Mouse (Mus musculus): ENCODE results near the gene Ptrh1. TPM values are rescaled to one million over a fixed set of nuclear protein-coding genes. Genes with fewer than 3 reads are reported as not detected.

The Ptrh1 gene
- polyA plus RNA-seq, 1 experiment from 2014 or later = 5.1 TPM

DNA sequence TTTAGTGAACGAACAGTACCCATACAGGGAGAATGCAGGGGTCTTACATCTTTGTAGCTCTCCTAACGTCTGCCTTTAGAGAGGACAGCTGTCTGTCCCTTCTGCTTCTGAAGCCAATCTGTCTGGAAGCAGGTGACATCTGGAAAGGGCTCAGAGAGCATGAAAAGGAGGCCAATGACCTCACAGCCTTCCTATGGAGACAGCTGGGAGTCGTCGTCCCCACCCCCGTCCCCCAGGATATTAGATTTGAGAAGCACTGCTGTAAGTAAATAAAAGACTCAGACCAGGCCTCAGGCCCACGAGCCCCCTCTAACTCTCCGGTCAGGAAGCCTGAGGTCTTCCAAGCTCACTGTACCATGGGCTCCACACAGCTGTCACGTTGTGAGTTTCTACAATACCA, 48.6 kb downstream of the Ptrh1 start:
- Histone ChIP-seq H3K4me1 (replicated peaks; ENCODE audit: control insufficient read depth, insufficient read depth, low read length) (no peaks in the 10 kb centered on the region; the same call in 1 of the 2 replicates), H3K4me3 (replicated peaks; ENCODE audit: low read length) (no peak overlapping the region), H3K27ac (peak overlapping the region; percentile 27; the same call in 1 of the 2 replicates), H3K36me3 (replicated peaks; ENCODE audit: control insufficient read depth, insufficient read depth) (peaks cover 24% of the 10 kb centered on the region), H3K4me2 (replicated peaks) (no peak overlapping the region), H3K9me3 (ENCODE audit: control insufficient read depth, low read length) (no peaks in the 10 kb centered on the region), H3K9ac (no peak overlapping the region), H3K27me3 (ENCODE audit: control insufficient read depth, insufficient read depth, low read length) (no peaks in the 10 kb centered on the region)
- 19% methylated on average over 8 of the region's 8 CpGs for WGBS
- no peak for DNase-seq (ENCODE audit: low spot score)
- no peak for ATAC-seq (ENCODE audit: low FRiP score)

DNA sequence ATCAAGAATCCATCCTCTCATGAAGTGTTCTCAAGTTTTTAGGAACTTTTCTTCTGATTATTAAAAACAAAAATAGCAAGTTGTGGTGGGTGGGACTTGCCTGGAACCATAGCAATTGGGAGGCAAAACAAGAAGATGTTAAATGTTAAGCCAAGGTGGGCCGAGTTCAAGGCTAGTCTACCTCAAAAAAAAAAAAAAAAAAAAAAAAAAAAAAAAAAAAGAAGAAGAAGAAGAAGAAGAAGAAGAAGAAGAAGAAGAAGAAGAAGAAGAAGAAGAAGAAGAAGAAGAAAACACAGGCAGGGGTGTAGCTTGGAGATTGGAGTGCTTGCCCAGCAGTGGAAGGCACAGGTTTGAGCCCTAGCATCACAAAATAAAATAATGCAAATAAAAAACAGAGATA, 49.2 kb downstream of the Ptrh1 start:
- WGBS = 95% methylated on average over 1 of the region's 1 CpGs
- H3K4me3 ChIP-seq (replicated peaks; ENCODE audit: low read length) = no peak overlapping the region
- H3K9ac ChIP-seq = no peak overlapping the region
- ATAC-seq (ENCODE audit: low FRiP score) (no peak), DNase-seq (ENCODE audit: low spot score) (no peak)
- H3K9me3 ChIP-seq (ENCODE audit: control insufficient read depth, low read length) = no peaks in the 10 kb centered on the region
- H3K27me3 ChIP-seq (ENCODE audit: control insufficient read depth, insufficient read depth, low read length) = no peaks in the 10 kb centered on the region
- H3K4me2 ChIP-seq (replicated peaks) = no peak overlapping the region
- H3K36me3 ChIP-seq (replicated peaks; ENCODE audit: control insufficient read depth, insufficient read depth) = peaks cover 23% of the 10 kb centered on the region
- H3K27ac ChIP-seq = no peak overlapping the region
- H3K4me1 ChIP-seq (replicated peaks; ENCODE audit: control insufficient read depth, insufficient read depth, low read length) = no peaks in the 10 kb centered on the region; the same call in 1 of the 2 replicates

DNA sequence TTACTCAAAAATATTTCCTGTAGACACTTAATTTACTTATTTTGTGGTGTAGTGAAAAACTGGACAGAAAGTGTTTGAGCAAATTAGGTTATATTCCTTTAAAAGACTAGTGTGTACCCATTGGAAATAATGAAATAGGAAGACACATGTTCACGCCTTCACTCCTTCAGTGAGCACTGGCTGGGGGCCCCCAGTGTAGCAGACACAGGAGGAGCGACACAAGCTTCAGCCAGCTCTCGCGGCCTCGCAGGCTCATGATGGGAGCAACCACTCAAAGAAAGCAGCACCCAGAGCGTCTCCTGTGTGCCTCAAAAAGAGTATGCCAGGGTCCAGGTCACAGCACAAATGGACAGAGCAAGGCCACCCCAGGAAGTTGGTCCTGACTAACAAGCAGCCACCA, 50.2 kb downstream of the Ptrh1 start:
- no peak overlapping the region for H3K9ac ChIP-seq
- H3K9me3 ChIP-seq (ENCODE audit: control insufficient read depth, low read length) = no peaks in the 10 kb centered on the region
- H3K4me3 ChIP-seq (replicated peaks; ENCODE audit: low read length) = no peak overlapping the region
- no peak overlapping the region for H3K27ac ChIP-seq
- 84% methylated on average over 6 of the region's 6 CpGs for WGBS
- ATAC-seq (ENCODE audit: low FRiP score) (no peak), DNase-seq (ENCODE audit: low spot score) (no peak)
- H3K4me2 ChIP-seq (replicated peaks) = no peak overlapping the region
- peaks cover 18% of the 10 kb centered on the region for H3K36me3 ChIP-seq (replicated peaks; ENCODE audit: control insufficient read depth, insufficient read depth)
- H3K27me3 ChIP-seq (ENCODE audit: control insufficient read depth, insufficient read depth, low read length) = no peaks in the 10 kb centered on the region
- no peaks in the 10 kb centered on the region; the same call in 1 of the 2 replicates for H3K4me1 ChIP-seq (replicated peaks; ENCODE audit: control insufficient read depth, insufficient read depth, low read length)

Other genes starting within 250 kb of the Ptrh1 start
- gene Fam102a, start 240.5 kb upstream of the Ptrh1 start, polyA plus RNA-seq (2014; fragmentation: Nextera tagmentation; extraction: Ambion mirVana) = 7.8 and 8.3 TPM in 2 replicates
- gene Dpm2, start 204.9 kb upstream of the Ptrh1 start, polyA plus RNA-seq (2014; fragmentation: Nextera tagmentation; extraction: Ambion mirVana) = 132 and 141 TPM in 2 replicates
- 11.6 and 12.6 TPM in 2 replicates for gene Pip5kl1, start 201.0 kb upstream of the Ptrh1 start, polyA plus RNA-seq (2014; fragmentation: Nextera tagmentation; extraction: Ambion mirVana)
- gene 9430097D07Rik, start 200.1 kb upstream of the Ptrh1 start, polyA plus RNA-seq (2014; fragmentation: Nextera tagmentation; extraction: Ambion mirVana) = 0.48 and 0.81 TPM in 2 replicates
- gene St6galnac4, start 188.7 kb upstream of the Ptrh1 start, polyA plus RNA-seq (2014; fragmentation: Nextera tagmentation; extraction: Ambion mirVana) = 32.3 and 36.8 TPM in 2 replicates
- gene St6galnac6, start 176.1 kb upstream of the Ptrh1 start, polyA plus RNA-seq (2014; fragmentation: Nextera tagmentation; extraction: Ambion mirVana) = 8.5 and 9.3 TPM in 2 replicates
- 78.1 and 82.0 TPM in 2 replicates for gene Ak1, start 154.0 kb upstream of the Ptrh1 start, polyA plus RNA-seq (2014; fragmentation: Nextera tagmentation; extraction: Ambion mirVana)
- 28.1 and 30.5 TPM in 2 replicates for gene Eng, start 129.2 kb upstream of the Ptrh1 start, polyA plus RNA-seq (2014; fragmentation: Nextera tagmentation; extraction: Ambion mirVana)
- gene Fpgs, start 71.6 kb upstream of the Ptrh1 start, polyA plus RNA-seq (2014; fragmentation: Nextera tagmentation; extraction: Ambion mirVana) = 14.8 and 16.3 TPM in 2 replicates
- 59.7 and 61.6 TPM in 2 replicates for gene Cdk9, start 62.7 kb upstream of the Ptrh1 start, polyA plus RNA-seq (2014; fragmentation: Nextera tagmentation; extraction: Ambion mirVana)
- gene Sh2d3c, start 54.7 kb upstream of the Ptrh1 start, polyA plus RNA-seq (2014; fragmentation: Nextera tagmentation; extraction: Ambion mirVana) = 43.5 and 47.9 TPM in 2 replicates
- 3.8 and 4.5 TPM in 2 replicates for gene 6330409D20Rik, start 34.8 kb upstream of the Ptrh1 start, polyA plus RNA-seq (2014; fragmentation: Nextera tagmentation; extraction: Ambion mirVana)
- gene Tor2a, start 18.6 kb upstream of the Ptrh1 start, polyA plus RNA-seq (2014; fragmentation: Nextera tagmentation; extraction: Ambion mirVana) = 49.8 and 53.1 TPM in 2 replicates
- 0.52 and 0.74 TPM in 2 replicates for gene Ttc16, start 153 bp upstream of the Ptrh1 start, polyA plus RNA-seq (2014; fragmentation: Nextera tagmentation; extraction: Ambion mirVana)
- gene Cfap157, start 8.6 kb downstream of the Ptrh1 start, polyA plus RNA-seq (2014; fragmentation: Nextera tagmentation; extraction: Ambion mirVana) = 0.42 and 1.2 TPM in 2 replicates
- 275 and 317 TPM in 2 replicates for gene Stxbp1, start 71.5 kb downstream of the Ptrh1 start, polyA plus RNA-seq (2014; fragmentation: Nextera tagmentation; extraction: Ambion mirVana)
- 16.8 and 19.4 TPM in 2 replicates for gene Fam129b, start 100.3 kb downstream of the Ptrh1 start, polyA plus RNA-seq (2014; fragmentation: Nextera tagmentation; extraction: Ambion mirVana)
- gene Rpl12, start 185.8 kb downstream of the Ptrh1 start, polyA plus RNA-seq (2014; fragmentation: Nextera tagmentation; extraction: Ambion mirVana) = 106 and 113 TPM in 2 replicates
- gene Lrsam1, start 185.8 kb downstream of the Ptrh1 start, polyA plus RNA-seq (2014; fragmentation: Nextera tagmentation; extraction: Ambion mirVana) = 20.2 and 22.4 TPM in 2 replicates
- 16.3 and 17.4 TPM in 2 replicates for gene Slc2a8, start 206.3 kb downstream of the Ptrh1 start, polyA plus RNA-seq (2014; fragmentation: Nextera tagmentation; extraction: Ambion mirVana)